Mouse (Mus musculus) embryonic fibroblast, embryonic 13.5 days (primary cell): ENCODE measurements around the gene Serpina12.

ENCODE experiments used
- CTCF ChIP-seq: IDR thresholded peaks from 2 replicates; pipeline ENCODE4 v1.5.1; 2011; ENCODE audit warnings: mild to moderate bottlenecking, control low read depth, low read length, moderate library complexity, borderline replicate concordance; ENCODE audit not compliant: insufficient read depth
- POLR2A ChIP-seq: IDR thresholded peaks from 2 replicates; pipeline ENCODE4 v1.6.1; 2011; ENCODE audit warnings: low read depth, mild to moderate bottlenecking, control low read depth, low read length, moderate library complexity

- TF ChIP-seq CTCF (no peak), POLR2A (no peak)
Measured at GRCm38 (mm10) chr12:103996513-103996912, 47.7 kb downstream of the Serpina12 start.
